Mouse (Mus musculus): ENCODE results near the gene AA986860. TPM values are rescaled to one million over a fixed set of nuclear protein-coding genes. Genes with fewer than 3 reads are reported as not detected.

AA986860 gene
- total RNA-seq, 1 experiment, result 1.1 TPM

GRCm38 (mm10) chr1:130776645-130777044 lies 44.9 kb downstream of the AA986860 start:
- no peak overlapping the region for H3K9ac ChIP-seq (ENCODE audit: insufficient read depth, low read depth, low read length, poor library complexity, severe bottlenecking)
- H3K36me3 ChIP-seq (ENCODE audit: control insufficient read depth, insufficient read depth, low read length, poor library complexity, severe bottlenecking), result no peaks in the 10 kb centered on the region
- in situ Hi-C loops (cut with MboI; ENCODE audit: low sequenced_read_pairs in 2 of 2, unreplicated experiment in 2 of 2), result no loop called here
- no peaks in the 10 kb centered on the region for H3K9me3 ChIP-seq (ENCODE audit: control insufficient read depth, insufficient read depth, low read depth, low read length)
- H3K27ac ChIP-seq (ENCODE audit: insufficient read depth, low read depth, low read length, poor library complexity, severe bottlenecking), result no peak overlapping the region
- no peaks in the 10 kb centered on the region for H3K4me1 ChIP-seq (ENCODE audit: control insufficient read depth in 2 of 2, insufficient read depth in 2 of 2, low read length in 2 of 2, poor library complexity in 1 of 2)
- H3K4me3 ChIP-seq (ENCODE audit: insufficient read depth in 1 of 2, low read depth in 1 of 2, low read length in 2 of 2, poor library complexity in 1 of 2, severe bottlenecking in 1 of 2), result no peak overlapping the region
- no peak for DNase-seq (ENCODE audit: low read depth, low spot score)
- TF ChIP-seq ZNF384 (IDR thresholded peaks at IDR 0.05; ENCODE audit: low read depth, low read length) (no peak), MAFK (IDR thresholded peaks at IDR 0.05; ENCODE audit: insufficient read depth, low read depth, low read length) (no peak), CHD2 (IDR thresholded peaks at IDR 0.05; ENCODE audit: low read depth, low read length) (no peak), HCFC1 (IDR thresholded peaks at IDR 0.05; ENCODE audit: borderline replicate concordance, insufficient read depth, low read length) (no peak), ZC3H11A (IDR thresholded peaks at IDR 0.05; ENCODE audit: borderline replicate concordance, low read depth, low read length) (no peak)

GRCm38 (mm10) chr1:130779867-130780266 lies 48.1 kb downstream of the AA986860 start:
- Histone ChIP-seq H3K36me3 (ENCODE audit: control insufficient read depth, insufficient read depth, low read length, poor library complexity, severe bottlenecking) (no peaks in the 10 kb centered on the region), H3K4me1 (ENCODE audit: control insufficient read depth in 2 of 2, insufficient read depth in 2 of 2, low read length in 2 of 2, poor library complexity in 1 of 2) (no peaks in the 10 kb centered on the region), H3K4me3 (ENCODE audit: insufficient read depth in 1 of 2, low read depth in 1 of 2, low read length in 2 of 2, poor library complexity in 1 of 2, severe bottlenecking in 1 of 2) (no peak overlapping the region), H3K9ac (ENCODE audit: insufficient read depth, low read depth, low read length, poor library complexity, severe bottlenecking) (no peak overlapping the region), H3K27ac (ENCODE audit: insufficient read depth, low read depth, low read length, poor library complexity, severe bottlenecking) (no peak overlapping the region), H3K9me3 (ENCODE audit: control insufficient read depth, insufficient read depth, low read depth, low read length) (no peaks in the 10 kb centered on the region)
- TF ChIP-seq ZC3H11A (IDR thresholded peaks at IDR 0.05; ENCODE audit: borderline replicate concordance, low read depth, low read length) (no peak), ZNF384 (IDR thresholded peaks at IDR 0.05; ENCODE audit: low read depth, low read length) (no peak), HCFC1 (IDR thresholded peaks at IDR 0.05; ENCODE audit: borderline replicate concordance, insufficient read depth, low read length) (no peak), MAFK (IDR thresholded peaks at IDR 0.05; ENCODE audit: insufficient read depth, low read depth, low read length) (no peak), CHD2 (IDR thresholded peaks at IDR 0.05; ENCODE audit: low read depth, low read length) (no peak)
- in situ Hi-C loops (cut with MboI; ENCODE audit: low sequenced_read_pairs in 2 of 2, unreplicated experiment in 2 of 2), result no loop called here
- no peak for DNase-seq (ENCODE audit: low read depth, low spot score)

- H3K4me3 ChIP-seq (ENCODE audit: insufficient read depth in 1 of 2, low read depth in 1 of 2, low read length in 2 of 2, poor library complexity in 1 of 2, severe bottlenecking in 1 of 2), result no peak overlapping the region
- H3K36me3 ChIP-seq (ENCODE audit: control insufficient read depth, insufficient read depth, low read length, poor library complexity, severe bottlenecking), result no peaks in the 10 kb centered on the region
- no peak overlapping the region for H3K27ac ChIP-seq (ENCODE audit: insufficient read depth, low read depth, low read length, poor library complexity, severe bottlenecking)
- H3K4me1 ChIP-seq (ENCODE audit: control insufficient read depth in 2 of 2, insufficient read depth in 2 of 2, low read length in 2 of 2, poor library complexity in 1 of 2), result no peaks in the 10 kb centered on the region
- DNase-seq (ENCODE audit: low read depth, low spot score), result no peak
- no peaks in the 10 kb centered on the region for H3K9me3 ChIP-seq (ENCODE audit: control insufficient read depth, insufficient read depth, low read depth, low read length)
- in situ Hi-C loops (cut with MboI; ENCODE audit: low sequenced_read_pairs in 2 of 2, unreplicated experiment in 2 of 2), result no loop called here
- TF ChIP-seq MAFK (IDR thresholded peaks at IDR 0.05; ENCODE audit: insufficient read depth, low read depth, low read length) (no peak), ZNF384 (IDR thresholded peaks at IDR 0.05; ENCODE audit: low read depth, low read length) (no peak), ZC3H11A (IDR thresholded peaks at IDR 0.05; ENCODE audit: borderline replicate concordance, low read depth, low read length) (no peak), HCFC1 (IDR thresholded peaks at IDR 0.05; ENCODE audit: borderline replicate concordance, insufficient read depth, low read length) (no peak), CHD2 (IDR thresholded peaks at IDR 0.05; ENCODE audit: low read depth, low read length) (no peak)
- no peak overlapping the region for H3K9ac ChIP-seq (ENCODE audit: insufficient read depth, low read depth, low read length, poor library complexity, severe bottlenecking)
Observed at GRCm38 (mm10) chr1:130784054-130784453, 52.3 kb downstream of the AA986860 start.

GRCm38 (mm10) chr1:130787001-130787400 lies 55.2 kb downstream of the AA986860 start:
- no peaks in the 10 kb centered on the region for H3K36me3 ChIP-seq (ENCODE audit: control insufficient read depth, insufficient read depth, low read length, poor library complexity, severe bottlenecking)
- no peak overlapping the region for H3K4me3 ChIP-seq (ENCODE audit: insufficient read depth in 1 of 2, low read depth in 1 of 2, low read length in 2 of 2, poor library complexity in 1 of 2, severe bottlenecking in 1 of 2)
- DNase-seq (ENCODE audit: low read depth, low spot score), result no peak
- in situ Hi-C loops (cut with MboI; ENCODE audit: low sequenced_read_pairs in 2 of 2, unreplicated experiment in 2 of 2), result no loop called here
- H3K4me1 ChIP-seq (ENCODE audit: control insufficient read depth in 2 of 2, insufficient read depth in 2 of 2, low read length in 2 of 2, poor library complexity in 1 of 2), result no peaks in the 10 kb centered on the region
- no peaks in the 10 kb centered on the region for H3K9me3 ChIP-seq (ENCODE audit: control insufficient read depth, insufficient read depth, low read depth, low read length)
- H3K9ac ChIP-seq (ENCODE audit: insufficient read depth, low read depth, low read length, poor library complexity, severe bottlenecking), result no peak overlapping the region
- no peak overlapping the region for H3K27ac ChIP-seq (ENCODE audit: insufficient read depth, low read depth, low read length, poor library complexity, severe bottlenecking)
- TF ChIP-seq MAFK (IDR thresholded peaks at IDR 0.05; ENCODE audit: insufficient read depth, low read depth, low read length) (no peak), ZC3H11A (IDR thresholded peaks at IDR 0.05; ENCODE audit: borderline replicate concordance, low read depth, low read length) (no peak), HCFC1 (IDR thresholded peaks at IDR 0.05; ENCODE audit: borderline replicate concordance, insufficient read depth, low read length) (no peak), ZNF384 (IDR thresholded peaks at IDR 0.05; ENCODE audit: low read depth, low read length) (no peak), CHD2 (IDR thresholded peaks at IDR 0.05; ENCODE audit: low read depth, low read length) (no peak)
